Mouse (Mus musculus) lung, adult 18-20 months (tissue): Measurements from ENCODE around the gene Nek8.

ENCODE experiments used
- DNase-seq, 2 experiments: peaks; one replicate each; pipeline ENCODE4 v3.0.0; 2022; ENCODE audit warnings: mixed read lengths in 2 of 2

Gene Nek8

GRCm38 (mm10) chr11:78182961-78183844 is 6.7 kb upstream of the Nek8 start, which contains the start of gene Rpl23a:
TSS of gene Rpl23a (minus strand) at chr11:78183584.
- peak; percentile 82 to 84 for DNase-seq

- no peak for DNase-seq
Measured at GRCm38 (mm10) chr11:78182450-78182849, 6.0 kb upstream of the Nek8 start.

GRCm38 (mm10) chr11:78181830-78182357 is 5.4 kb upstream of the Nek8 start:
- DNase-seq, result no peak

- DNase-seq, result no peak
Measured at GRCm38 (mm10) chr11:78180081-78180761, 3.7 kb upstream of the Nek8 start.

- no peak for DNase-seq
Measured at GRCm38 (mm10) chr11:78179438-78179999, 3.0 kb upstream of the Nek8 start.

GRCm38 (mm10) chr11:78178859-78179437 is 2.5 kb upstream of the Nek8 start:
- DNase-seq, result peak; percentile 68 to 76

GRCm38 (mm10) chr11:78177903-78178858 is 1.7 kb upstream of the Nek8 start:
- peak; percentile 97 for DNase-seq

GRCm38 (mm10) chr11:78177437-78177836 is 962 bp upstream of the Nek8 start:
- peak; percentile 73 to 85 for DNase-seq

GRCm38 (mm10) chr11:78176905-78177331 is 443 bp upstream of the Nek8 start:
- DNase-seq, result peak; percentile 31 to 38

- DNase-seq, result no peak
Measured at GRCm38 (mm10) chr11:78175771-78176401, 589 bp downstream of the Nek8 start.

- no peak for DNase-seq
Measured at GRCm38 (mm10) chr11:78174506-78174905, 2.0 kb downstream of the Nek8 start.

GRCm38 (mm10) chr11:78172748-78173383 is 3.6 kb downstream of the Nek8 start:
- peak; percentile 71 to 75 for DNase-seq

GRCm38 (mm10) chr11:78172034-78172747 is 4.3 kb downstream of the Nek8 start:
- DNase-seq, result no peak

- no peak for DNase-seq
Measured at GRCm38 (mm10) chr11:78171328-78171727, 5.1 kb downstream of the Nek8 start.

- no peak for DNase-seq
Measured at GRCm38 (mm10) chr11:78170306-78170705, 6.2 kb downstream of the Nek8 start.

GRCm38 (mm10) chr11:78168541-78169468 is 7.7 kb downstream of the Nek8 start:
- DNase-seq, result peak; percentile 38 to 40

- no peak for DNase-seq
Measured at GRCm38 (mm10) chr11:78167257-78167959, 9.1 kb downstream of the Nek8 start.

- no peak for DNase-seq
Measured at GRCm38 (mm10) chr11:78166640-78167039, 9.8 kb downstream of the Nek8 start.
